Mouse (Mus musculus) lung, embryonic 14.5 days (tissue): ENCODE data around the gene Kcnk5. TPM values are rescaled to one million over a fixed set of nuclear protein-coding genes. Genes with fewer than 3 reads are reported as not detected.

Source experiments
- ATAC-seq: fragments of 200-750 bp; cut with Nextera tagmentation; 2 replicates; pipeline ENCODE4 v1.8.0; 2017; ENCODE audit warnings: mild to moderate bottlenecking, moderate TSS enrichment, moderate library complexity; ENCODE audit not compliant: insufficient read depth
- DNase-seq: peaks from one replicate; pipeline ENCODE4 v3.0.0-alpha.2; 2015
- H3K27ac ChIP-seq: fragments of 300-500 bp; sonication (generic); 2 replicates; pipeline ENCODE4 v1.5.1; 2014; ENCODE audit warnings: low read depth, mild to moderate bottlenecking, moderate library complexity
- H3K27me3 ChIP-seq: fragments of 300-500 bp; sonication (generic); 2 replicates; pipeline ENCODE4 v1.6.1; 2014; ENCODE audit warnings: low read length, control low read depth; ENCODE audit not compliant: insufficient read depth
- H3K36me3 ChIP-seq: fragments of 300-500 bp; sonication (generic); 2 replicates; pipeline ENCODE4 v1.6.1; 2014; ENCODE audit warnings: control low read depth; ENCODE audit not compliant: insufficient read depth
- H3K4me1 ChIP-seq: fragments of 300-500 bp; sonication (generic); 2 replicates; pipeline ENCODE4 v1.6.1; 2014; ENCODE audit warnings: antibody characterized with exemption, control low read depth; ENCODE audit not compliant: insufficient read depth
- H3K4me2 ChIP-seq: fragments of 300-500 bp; sonication (generic); 2 replicates; pipeline ENCODE4 v1.6.1; 2014; ENCODE audit warnings: mild to moderate bottlenecking
- H3K4me3 ChIP-seq: fragments of 300-500 bp; sonication (generic); 2 replicates; pipeline ENCODE4 v1.5.1; 2014; ENCODE audit warnings: low read depth, low read length
- H3K9ac ChIP-seq: fragments of 300-500 bp; sonication (generic); 2 replicates; pipeline ENCODE4 v1.6.1; 2014
- H3K9me3 ChIP-seq: fragments of 300-500 bp; sonication (generic); 2 replicates; pipeline ENCODE4 v1.6.1; 2016; ENCODE audit warnings: low read depth, low read length, control low read depth
- CTCF ChIP-seq: IDR thresholded peaks from 2 replicates; pipeline ENCODE4 v1.5.1; 2016; ENCODE audit warnings: antibody characterized with exemption, low read depth
- WGBS: fragments of 180-500 bp; shearing (Covaris S2); extraction: QIAGEN DNeasy Blood & Tissue Kit; methylation state at CpG from one replicate; pipeline ENCODE4 v1.1.7; 2014; 5-methylcytosine and 5-hydroxymethylcytosine counted together
- polyA plus RNA-seq: library from polyadenylated mRNA; unstranded; fragments of >200 nt; fragmentation: Nextera tagmentation; extraction: Ambion mirVana; gene quantifications from 2 replicates; pipeline ENCODE4 v1.2.1, GENCODE M21; 2014

The Kcnk5 gene
- polyA plus RNA-seq, 1 experiment from 2014 or later: 10.7 TPM

GRCm38 (mm10) chr14:20182596-20182995 lies 987 bp upstream of the Kcnk5 start:
- Histone ChIP-seq H3K27me3 (no peaks in the 10 kb centered on the region), H3K9me3 (no peaks in the 10 kb centered on the region), H3K4me2 (no peak overlapping the region), H3K9ac (no peak overlapping the region), H3K4me3 (no peak overlapping the region), H3K36me3 (no peaks in the 10 kb centered on the region), H3K27ac (no peak overlapping the region), H3K4me1 (peaks cover 25% of the 10 kb centered on the region)
- no peak for ATAC-seq
- no peak for TF ChIP-seq CTCF
- no peak for DNase-seq
- 61% methylated on average over 7 of the region's 7 CpGs for WGBS

GRCm38 (mm10) chr14:20180751-20181162 lies 852 bp downstream of the Kcnk5 start:
- ATAC-seq: peak; percentile 25
- H3K4me3 ChIP-seq: peak overlapping the region; percentile 60
- peaks cover 25% of the 10 kb centered on the region for H3K4me1 ChIP-seq
- no peaks in the 10 kb centered on the region for H3K9me3 ChIP-seq
- H3K36me3 ChIP-seq: no peaks in the 10 kb centered on the region
- H3K27ac ChIP-seq: no peak overlapping the region
- H3K27me3 ChIP-seq: no peaks in the 10 kb centered on the region
- under 1% methylated on average over 24 of the region's 24 CpGs for WGBS
- peak overlapping the region; percentile 98 for H3K4me2 ChIP-seq
- H3K9ac ChIP-seq: peak overlapping the region; percentile 64
- peak; percentile 65 for DNase-seq
- TF ChIP-seq CTCF: no peak

- Histone ChIP-seq H3K27ac (no peak overlapping the region), H3K27me3 (no peaks in the 10 kb centered on the region), H3K4me3 (peak overlapping the region; percentile 60), H3K36me3 (no peaks in the 10 kb centered on the region), H3K4me1 (peaks cover 25% of the 10 kb centered on the region), H3K9me3 (no peaks in the 10 kb centered on the region), H3K9ac (peak overlapping the region; percentile 64), H3K4me2 (peak overlapping the region; percentile 98)
- DNase-seq (peak; percentile 29), ATAC-seq (no peak)
- 5% methylated on average over 6 of the region's 6 CpGs for WGBS
- no peak for TF ChIP-seq CTCF
Observed at GRCm38 (mm10) chr14:20180304-20180703, 1.3 kb downstream of the Kcnk5 start.

GRCm38 (mm10) chr14:20179731-20180280 lies 1.8 kb downstream of the Kcnk5 start:
- Histone ChIP-seq H3K4me1 (peaks cover 25% of the 10 kb centered on the region), H3K4me2 (peak overlapping the region; percentile 98), H3K36me3 (no peaks in the 10 kb centered on the region), H3K9me3 (no peaks in the 10 kb centered on the region), H3K27ac (no peak overlapping the region), H3K27me3 (no peaks in the 10 kb centered on the region), H3K4me3 (peak overlapping the region; percentile 60), H3K9ac (0 out of 2 replicates have a peak overlapping the region, but pooled peaks have one; percentile 64)
- TF ChIP-seq CTCF: no peak
- no peak for DNase-seq
- WGBS: 42% methylated on average over 5 of the region's 5 CpGs
- no peak for ATAC-seq

GRCm38 (mm10) chr14:20179080-20179479 lies 2.5 kb downstream of the Kcnk5 start:
- H3K4me1 ChIP-seq: peaks cover 27% of the 10 kb centered on the region

GRCm38 (mm10) chr14:20178593-20178992 lies 3.0 kb downstream of the Kcnk5 start:
- Histone ChIP-seq H3K4me1 (peaks cover 32% of the 10 kb centered on the region), H3K9ac (0 out of 2 replicates have a peak overlapping the region, but pooled peaks have one; percentile 15), H3K27ac (no peak overlapping the region), H3K36me3 (no peaks in the 10 kb centered on the region), H3K4me2 (peak overlapping the region; percentile 98), H3K27me3 (no peaks in the 10 kb centered on the region), H3K9me3 (no peaks in the 10 kb centered on the region), H3K4me3 (0 out of 2 replicates have a peak overlapping the region, but pooled peaks have one; percentile 2)
- TF ChIP-seq CTCF: no peak
- no peak for ATAC-seq
- DNase-seq: no peak
- 18% methylated on average over 4 of the region's 4 CpGs for WGBS

More at GRCm38 (mm10) chr14:20179080-20179479, 2.5 kb downstream of the Kcnk5 start:
- Histone ChIP-seq H3K4me2 (peak overlapping the region; percentile 98), H3K9ac (no peak overlapping the region), H3K27me3 (no peaks in the 10 kb centered on the region), H3K9me3 (no peaks in the 10 kb centered on the region), H3K36me3 (no peaks in the 10 kb centered on the region), H3K4me3 (peak overlapping the region; percentile 60), H3K27ac (no peak overlapping the region)
- WGBS: 20% methylated on average over 3 of the region's 3 CpGs
- TF ChIP-seq CTCF: no peak
- no peak for DNase-seq
- no peak for ATAC-seq

GRCm38 (mm10) chr14:20177494-20178123 lies 4.0 kb downstream of the Kcnk5 start:
- TF ChIP-seq CTCF: no peak
- H3K27me3 ChIP-seq: no peaks in the 10 kb centered on the region
- H3K36me3 ChIP-seq: no peaks in the 10 kb centered on the region
- H3K9me3 ChIP-seq: no peaks in the 10 kb centered on the region
- ATAC-seq (no peak), DNase-seq (peak; percentile 49)
- peaks cover 42% of the 10 kb centered on the region for H3K4me1 ChIP-seq
- peak overlapping the region; percentile 42; the same call in 1 of the 2 replicates for H3K27ac ChIP-seq
- 0 out of 2 replicates have a peak overlapping the region, but pooled peaks have one; percentile 1 for H3K4me2 ChIP-seq
- no peak overlapping the region for H3K9ac ChIP-seq
- WGBS: 51% methylated on average over 9 of the region's 9 CpGs
- H3K4me3 ChIP-seq: no peak overlapping the region
